Mouse (Mus musculus) ovary, adult 18-20 months (tissue): ENCODE data around the gene Gm42417.

Experiments used
- DNase-seq: peaks from one replicate; pipeline ENCODE4 v3.0.0; 2022; ENCODE audit warnings: low spot score, mixed read lengths

Gm42417 gene

GRCm38 (mm10) chr1:36513718-36514117, 25.5 kb downstream of the Gm42417 start:
- no peak for DNase-seq

GRCm38 (mm10) chr1:36513310-36513709, 25.9 kb downstream of the Gm42417 start:
- DNase-seq, result no peak

- DNase-seq, result no peak
These were observed 26.3 kb downstream of the Gm42417 start for GRCm38 (mm10) chr1:36512966-36513280.

- DNase-seq, result no peak
These were observed 26.9 kb downstream of the Gm42417 start for GRCm38 (mm10) chr1:36512089-36512965.

GRCm38 (mm10) chr1:36511289-36512021, 27.8 kb downstream of the Gm42417 start, which contains the start of gene Cnnm3:
Cnnm3 (plus strand) TSS chr1:36511867.
- peak; percentile 98 for DNase-seq

- no peak for DNase-seq
These were observed 31.0 kb downstream of the Gm42417 start for GRCm38 (mm10) chr1:36508238-36508637.

GRCm38 (mm10) chr1:36501261-36501660, 38.0 kb downstream of the Gm42417 start:
- DNase-seq, result no peak

GRCm38 (mm10) chr1:36497312-36497711, 41.9 kb downstream of the Gm42417 start:
- DNase-seq, result no peak

GRCm38 (mm10) chr1:36496719-36497118, 42.5 kb downstream of the Gm42417 start:
- DNase-seq, result no peak

GRCm38 (mm10) chr1:36493299-36493698, 45.9 kb downstream of the Gm42417 start:
- no peak for DNase-seq

GRCm38 (mm10) chr1:36492416-36493139, 46.7 kb downstream of the Gm42417 start:
- DNase-seq, result no peak

GRCm38 (mm10) chr1:36489661-36490060, 49.6 kb downstream of the Gm42417 start:
- DNase-seq, result no peak

- DNase-seq, result no peak
These were observed 52.1 kb downstream of the Gm42417 start for GRCm38 (mm10) chr1:36487111-36487510.

GRCm38 (mm10) chr1:36485080-36485479, 54.1 kb downstream of the Gm42417 start:
- DNase-seq, result no peak

- DNase-seq, result no peak
These were observed 55.4 kb downstream of the Gm42417 start for GRCm38 (mm10) chr1:36483825-36484224.
